Mouse (Mus musculus): ENCODE measurements at regions not wholly inside any gene's neighbourhood (a gene's known extent, or its start where the extent isn't known, plus 50 kb on each side); places are given as distances from the start of the nearest gene placed in this dataset.

- TF ChIP-seq CTCF (IDR thresholded peaks at IDR 0.05; ENCODE audit: low read depth) (no peak), EP300 (IDR thresholded peaks at IDR 0.05; ENCODE audit: low read depth) (no peak)
Observed at GRCm38 (mm10) chr1:61074127-61074526, 96.4 kb downstream of the Icos start.
